Mouse (Mus musculus) thymus, adult 2 months (tissue): ENCODE measurements around the gene Pdss2.

ENCODE experiments used
- CTCF ChIP-seq: fragments of 200-500 bp; IDR thresholded peaks from 2 replicates; pipeline ENCODE4 v1.5.1; 2012; ENCODE audit warnings: mild to moderate bottlenecking, control low read depth, low read length, moderate library complexity, borderline replicate concordance; ENCODE audit not compliant: control insufficient read depth, poor library complexity, insufficient read depth; ENCODE audit errors: extremely low read depth
- POLR2A ChIP-seq: fragments of 200-500 bp; IDR thresholded peaks from 2 replicates; pipeline ENCODE4 v1.6.1; 2012; ENCODE audit warnings: mild to moderate bottlenecking, low read length, control low read depth, moderate library complexity; ENCODE audit not compliant: control insufficient read depth, poor library complexity, insufficient read depth; ENCODE audit errors: extremely low read depth

DNA sequence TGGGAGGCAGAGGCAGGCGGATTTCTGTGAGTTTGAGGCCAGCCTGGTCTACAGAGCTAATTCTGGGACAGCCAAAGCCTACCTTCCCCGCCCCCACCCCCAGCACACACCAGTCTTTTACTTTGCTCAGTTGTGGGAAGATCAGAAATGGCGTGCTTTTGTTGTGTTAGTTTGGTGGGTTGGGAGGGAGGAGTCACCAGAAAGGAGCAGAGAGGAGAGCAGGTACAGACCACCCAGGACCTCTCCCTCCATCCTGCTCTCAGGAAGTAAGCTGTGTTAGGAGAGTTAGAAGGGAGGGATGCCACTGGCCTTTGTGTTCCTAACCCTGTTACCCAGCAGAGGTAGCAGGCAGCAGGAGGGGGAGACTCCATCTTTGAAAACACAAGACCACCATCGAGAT lies 285.8 kb downstream of the Pdss2 start:
- no peak for TF ChIP-seq CTCF
- no peak for TF ChIP-seq POLR2A
